Mouse (Mus musculus): ENCODE data around the gene Cplane1.
A peak's percentile ranks its signal among the peaks of the same experiment; 100 is the strongest.
"Not testable (repeated sequence)": the region's sequence is repeated elsewhere in the genome, so short reads cannot be mapped to it uniquely, and the experiment has no call there.

Gene Cplane1

GRCm38 (mm10) chr15:8168591-8169265 lies at the start of gene Cplane1:
Gene Cplane1 (plus strand): TSS chr15:8169106.
- DNase-seq: peak; percentile 96 to 97

GRCm38 (mm10) chr15:8129281-8129680 lies 39.6 kb upstream of the Cplane1 start:
- no peak for DNase-seq

GRCm38 (mm10) chr15:8131268-8131667 lies 37.6 kb upstream of the Cplane1 start:
- DNase-seq: no peak

GRCm38 (mm10) chr15:8131761-8132160 lies 37.1 kb upstream of the Cplane1 start:
- DNase-seq: no peak

GRCm38 (mm10) chr15:8135606-8136005 lies 33.3 kb upstream of the Cplane1 start:
- DNase-seq: no peak

- DNase-seq: no peak
Observed at GRCm38 (mm10) chr15:8161841-8162240, 7.1 kb upstream of the Cplane1 start.

- no peak for DNase-seq
Observed at GRCm38 (mm10) chr15:8169266-8169746, 400 bp downstream of the Cplane1 start.

GRCm38 (mm10) chr15:8189563-8189962 lies 20.7 kb downstream of the Cplane1 start:
- no peak for DNase-seq

- DNase-seq: no peak
Observed at GRCm38 (mm10) chr15:8190435-8190834, 21.5 kb downstream of the Cplane1 start.

GRCm38 (mm10) chr15:8200317-8200716 lies 31.4 kb downstream of the Cplane1 start:
- no peak for DNase-seq

GRCm38 (mm10) chr15:8208362-8208761 lies 39.5 kb downstream of the Cplane1 start:
- DNase-seq: no peak

GRCm38 (mm10) chr15:8214811-8215210 lies 45.9 kb downstream of the Cplane1 start:
- DNase-seq: no peak

- DNase-seq: not testable (repeated sequence)
Observed at GRCm38 (mm10) chr15:8234167-8234566, 65.3 kb downstream of the Cplane1 start.

GRCm38 (mm10) chr15:8265946-8266345 lies 97.0 kb downstream of the Cplane1 start:
- peak; percentile 25 to 49 for DNase-seq

- no peak for DNase-seq
Observed at GRCm38 (mm10) chr15:8267211-8267610, 98.3 kb downstream of the Cplane1 start.

GRCm38 (mm10) chr15:8268231-8268630 lies 99.3 kb downstream of the Cplane1 start:
- no peak for DNase-seq

- DNase-seq: no peak
Observed at GRCm38 (mm10) chr15:8271952-8272351, 103.0 kb downstream of the Cplane1 start.

GRCm38 (mm10) chr15:8277916-8278315 lies 109.0 kb downstream of the Cplane1 start:
- DNase-seq: not testable (repeated sequence)

- peak; percentile 61 to 73 for DNase-seq
Observed at GRCm38 (mm10) chr15:8279320-8279779, 110.4 kb downstream of the Cplane1 start.

- peak; percentile 77 to 86 for DNase-seq
Observed at GRCm38 (mm10) chr15:8279929-8280610, 111.2 kb downstream of the Cplane1 start.

GRCm38 (mm10) chr15:8281701-8282100 lies 112.8 kb downstream of the Cplane1 start:
- DNase-seq: no peak

- no peak for DNase-seq
Observed at GRCm38 (mm10) chr15:8282155-8282554, 113.2 kb downstream of the Cplane1 start.

GRCm38 (mm10) chr15:8291251-8291650 lies 122.3 kb downstream of the Cplane1 start:
- peak in 1 of 2 experiments; percentile 25 for DNase-seq

GRCm38 (mm10) chr15:8294150-8294549 lies 125.2 kb downstream of the Cplane1 start:
- no peak for DNase-seq
